Mouse (Mus musculus) olfactory bulb, adult 2 months (tissue): ENCODE measurements around the gene Myo1c. TPM values are rescaled to one million over a fixed set of nuclear protein-coding genes. Genes with fewer than 3 reads are reported as not detected.

Source experiments
- H3K27ac ChIP-seq: fragments of 200-500 bp; 2 replicates; pipeline ENCODE4 v1.5.1; 2012; ENCODE audit warnings: low read depth, low read length; ENCODE audit not compliant: insufficient read depth
- H3K4me1 ChIP-seq: fragments of 200-500 bp; 2 replicates; pipeline ENCODE4 v1.6.1; 2012; ENCODE audit warnings: low read length; ENCODE audit not compliant: control insufficient read depth, insufficient read depth
- H3K4me3 ChIP-seq: fragments of 200-500 bp; 2 replicates; pipeline ENCODE4 v1.5.1; 2012; ENCODE audit warnings: mild to moderate bottlenecking, low read depth, low read length, moderate library complexity; ENCODE audit not compliant: insufficient read depth
- CTCF ChIP-seq: fragments of 200-500 bp; IDR thresholded peaks from 2 replicates; pipeline ENCODE4 v1.5.1; 2012; ENCODE audit warnings: low read depth, mild to moderate bottlenecking, low read length, moderate library complexity; ENCODE audit not compliant: insufficient read depth
- POLR2A ChIP-seq: fragments of 200-500 bp; IDR thresholded peaks from 2 replicates; pipeline ENCODE4 v1.6.1; 2012; ENCODE audit warnings: mild to moderate bottlenecking, low read depth, low read length, moderate library complexity; ENCODE audit not compliant: insufficient read depth
- WGBS: fragments of 180-500 bp; shearing (Covaris S2); methylation state at CpG from one replicate; pipeline ENCODE4 v1.1.7; 2018; 5-methylcytosine and 5-hydroxymethylcytosine counted together
- polyA plus RNA-seq: library from polyadenylated mRNA; stranded (reverse); fragments of >200 nt; gene quantifications from 2 replicates; pipeline ENCODE4 v1.2.4, GENCODE M21; 2012; ENCODE audit warnings: low replicate concordance; ENCODE audit not compliant: missing spikeins, insufficient read depth, insufficient read length

Myo1c gene
- polyA plus RNA-seq, 1 experiment, result not detected

GRCm38 (mm10) chr11:75660081-75660590 lies 9.8 kb downstream of the Myo1c start:
- no peak for TF ChIP-seq CTCF
- WGBS, result 93% methylated on average over 12 of the region's 12 CpGs
- Histone ChIP-seq H3K27ac (no peak overlapping the region), H3K4me1 (peaks cover 17% of the 10 kb centered on the region), H3K4me3 (no peak overlapping the region)

- WGBS, result 87% methylated on average over 21 of the region's 21 CpGs
- Histone ChIP-seq H3K27ac (no peak overlapping the region), H3K4me3 (no peak overlapping the region), H3K4me1 (peaks cover 9% of the 10 kb centered on the region)
- TF ChIP-seq POLR2A (no peak), CTCF (no peak)
Measured at GRCm38 (mm10) chr11:75660941-75661800, 10.9 kb downstream of the Myo1c start.

- Histone ChIP-seq H3K27ac (no peak overlapping the region), H3K4me1 (0 out of 2 replicates have a peak, but pooled peaks cover 2% of the 10 kb centered on the region), H3K4me3 (no peak overlapping the region)
- 91% methylated on average over 7 of the region's 7 CpGs for WGBS
- TF ChIP-seq CTCF (no peak), POLR2A (no peak)
Measured at GRCm38 (mm10) chr11:75662131-75662530, 11.8 kb downstream of the Myo1c start.

- Histone ChIP-seq H3K4me1 (0 out of 2 replicates have a peak, but pooled peaks cover 2% of the 10 kb centered on the region), H3K4me3 (no peak overlapping the region), H3K27ac (no peak overlapping the region)
- 97% methylated on average over 6 of the region's 6 CpGs for WGBS
- no peak for TF ChIP-seq POLR2A
- no peak for TF ChIP-seq CTCF
Measured at GRCm38 (mm10) chr11:75666296-75666695, 16.0 kb downstream of the Myo1c start.

- no peak overlapping the region for H3K4me3 ChIP-seq
- 89% methylated on average over 3 of the region's 3 CpGs for WGBS
- H3K27ac ChIP-seq, result no peak overlapping the region
- H3K4me1 ChIP-seq, result no peaks in the 10 kb centered on the region
- TF ChIP-seq CTCF, result no peak
- TF ChIP-seq POLR2A, result no peak
Measured at GRCm38 (mm10) chr11:75668621-75669020, 18.3 kb downstream of the Myo1c start.

GRCm38 (mm10) chr11:75669176-75669852 lies 19.0 kb downstream of the Myo1c start:
- Histone ChIP-seq H3K4me3 (no peak overlapping the region), H3K4me1 (no peaks in the 10 kb centered on the region), H3K27ac (no peak overlapping the region)
- TF ChIP-seq POLR2A (no peak), CTCF (no peak)
- 94% methylated on average over 11 of the region's 11 CpGs for WGBS

- 95% methylated on average over 12 of the region's 12 CpGs for WGBS
- no peak for TF ChIP-seq CTCF
- no peak for TF ChIP-seq POLR2A
- no peak overlapping the region for H3K27ac ChIP-seq
- no peaks in the 10 kb centered on the region for H3K4me1 ChIP-seq
- no peak overlapping the region for H3K4me3 ChIP-seq
Measured at GRCm38 (mm10) chr11:75669853-75670200, 19.5 kb downstream of the Myo1c start.

- no peak overlapping the region for H3K4me3 ChIP-seq
- H3K27ac ChIP-seq, result no peak overlapping the region
- 90% methylated on average over 22 of the region's 22 CpGs for WGBS
- TF ChIP-seq POLR2A (no peak), CTCF (no peak)
- H3K4me1 ChIP-seq, result no peaks in the 10 kb centered on the region
Measured at GRCm38 (mm10) chr11:75671426-75672180, 21.3 kb downstream of the Myo1c start.

- TF ChIP-seq POLR2A (no peak), CTCF (no peak)
- H3K4me3 ChIP-seq, result no peak overlapping the region
- H3K27ac ChIP-seq, result no peak overlapping the region
- WGBS, result 93% methylated on average over 5 of the region's 5 CpGs
- H3K4me1 ChIP-seq, result no peaks in the 10 kb centered on the region
Measured at GRCm38 (mm10) chr11:75673411-75673810, 23.1 kb downstream of the Myo1c start.
